Mouse (Mus musculus) MN1 (cell line): ENCODE results near the gene Btg2.

ENCODE experiments used
- DNase-seq: peaks from one replicate; pipeline ENCODE4 v3.0.0-alpha.2; 2016; ENCODE audit warnings: low spot score

Gene Btg2

GRCm38 (mm10) chr1:134097956-134098725 is 19.2 kb upstream of the Btg2 start:
- DNase-seq, result peak; percentile 77

- DNase-seq, result no peak
Observed at GRCm38 (mm10) chr1:134097080-134097855, 18.3 kb upstream of the Btg2 start.

- DNase-seq, result no peak
Observed at GRCm38 (mm10) chr1:134096264-134096934, 17.5 kb upstream of the Btg2 start.

GRCm38 (mm10) chr1:134095721-134096120 is 16.8 kb upstream of the Btg2 start:
- no peak for DNase-seq

- no peak for DNase-seq
Observed at GRCm38 (mm10) chr1:134095033-134095612, 16.2 kb upstream of the Btg2 start.

GRCm38 (mm10) chr1:134093771-134094526 is 15.0 kb upstream of the Btg2 start:
- DNase-seq, result no peak

GRCm38 (mm10) chr1:134092852-134093770 is 14.2 kb upstream of the Btg2 start:
- DNase-seq, result peak; percentile 95

- DNase-seq, result no peak
Observed at GRCm38 (mm10) chr1:134092368-134092767, 13.4 kb upstream of the Btg2 start.

- no peak for DNase-seq
Observed at GRCm38 (mm10) chr1:134091851-134092250, 12.9 kb upstream of the Btg2 start.

GRCm38 (mm10) chr1:134089074-134089473 is 10.2 kb upstream of the Btg2 start:
- no peak for DNase-seq

- no peak for DNase-seq
Observed at GRCm38 (mm10) chr1:134086811-134087398, 8.0 kb upstream of the Btg2 start.

GRCm38 (mm10) chr1:134086017-134086416 is 7.1 kb upstream of the Btg2 start:
- no peak for DNase-seq

- DNase-seq, result no peak
Observed at GRCm38 (mm10) chr1:134084128-134084527, 5.2 kb upstream of the Btg2 start.

- DNase-seq, result no peak
Observed at GRCm38 (mm10) chr1:134083676-134084075, 4.8 kb upstream of the Btg2 start.

GRCm38 (mm10) chr1:134082987-134083516 is 4.1 kb upstream of the Btg2 start:
- DNase-seq, result no peak

- DNase-seq, result no peak
Observed at GRCm38 (mm10) chr1:134080881-134081450, 2.0 kb upstream of the Btg2 start.

GRCm38 (mm10) chr1:134080406-134080805 is 1.5 kb upstream of the Btg2 start:
- DNase-seq, result no peak

GRCm38 (mm10) chr1:134079477-134080163 is 700 bp upstream of the Btg2 start:
- DNase-seq, result peak; percentile 69
